Comparison of ENCODE assay signal across 28 mouse cellular contexts in the genomic region with DNA sequence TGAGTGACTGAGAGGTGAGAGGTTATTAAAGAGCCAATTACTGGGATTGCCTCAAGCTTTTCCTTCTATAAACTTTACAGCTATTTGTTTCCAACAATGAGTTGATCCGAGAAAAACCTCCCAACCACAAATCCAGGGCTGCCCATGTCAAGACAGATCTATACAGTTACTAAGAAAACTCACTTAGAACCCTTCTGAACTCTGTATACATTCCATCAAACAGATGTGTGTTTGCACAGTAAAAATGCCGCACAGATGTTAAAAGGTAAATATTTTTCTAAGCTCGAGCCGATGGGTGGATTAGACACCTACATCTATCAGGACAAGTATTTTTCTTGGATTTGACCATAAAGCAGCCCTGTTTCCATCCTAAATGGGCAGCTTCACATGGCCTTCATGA.
A peak's percentile ranks its signal among the peaks of the same experiment; 100 is the strongest.
DNase-seq lines count a peak whose midpoint lies in the region; ATAC-seq and TF ChIP-seq lines count a peak whose summit lies in the region.
"Had no signal": no experiment of that assay in that cellular context is flagged by ENCODE, and none has a peak within 500 bp of the region (broad histone marks: within the 10 kb centered on the region; RNA-seq: fewer than 3 reads in every experiment).

No protein-coding gene starts in this region.

- H3K27me3 ChIP-seq in heart, embryonic 13.5 days (replicated peaks), result no peaks in the 10 kb centered on the region
- H3K27me3 ChIP-seq in kidney, embryonic 15.5 days, result no peaks in the 10 kb centered on the region
- no peaks in the 10 kb centered on the region for H3K27me3 ChIP-seq in stomach, embryonic 14.5 days (ENCODE audit: control insufficient read depth, insufficient read depth, low read length)
- no peaks in the 10 kb centered on the region for H3K27me3 ChIP-seq in stomach, postnatal 0 days (ENCODE audit: control insufficient read depth, insufficient read depth, low read length)
- H3K27me3 ChIP-seq: forebrain, embryonic 13.5 days; hindbrain, embryonic 15.5 days; limb, embryonic 13.5 days; lung, embryonic 15.5 days; midbrain, embryonic 12.5 days had no signal

- H3K36me3 ChIP-seq in heart, embryonic 13.5 days, result no peaks in the 10 kb centered on the region
- H3K36me3 ChIP-seq in kidney, embryonic 15.5 days, result no peaks in the 10 kb centered on the region
- H3K36me3 ChIP-seq in stomach, embryonic 14.5 days (ENCODE audit: control insufficient read depth, insufficient read depth, low read length), result no peaks in the 10 kb centered on the region
- H3K36me3 ChIP-seq in stomach, postnatal 0 days (ENCODE audit: control insufficient read depth, insufficient read depth, low read length), result no peaks in the 10 kb centered on the region
- H3K36me3 ChIP-seq: G1E; hindbrain, embryonic 10.5 days; hindbrain, embryonic 15.5 days; limb, embryonic 13.5 days; lung, embryonic 15.5 days; midbrain, embryonic 12.5 days had no signal

- no peak for TF ChIP-seq CTCF in stomach, postnatal 0 days (IDR thresholded peaks at IDR 0.05; ENCODE audit: low read depth)

- no peak for ATAC-seq in heart, embryonic 13.5 days (ENCODE audit: extremely low read depth, insufficient number of reproducible peaks, low FRiP score, low TSS enrichment)
- no peak for ATAC-seq in kidney, embryonic 15.5 days (replicated peaks; ENCODE audit: low FRiP score)
- peak; percentile 58; the same call in 1 of the 2 replicates for ATAC-seq in stomach, embryonic 14.5 days (ENCODE audit: insufficient number of reproducible peaks, insufficient read depth, low FRiP score, low read depth)
- ATAC-seq in stomach, postnatal 0 days (ENCODE audit: low FRiP score, low TSS enrichment), result no peak
- ATAC-seq: forebrain, embryonic 13.5 days; inflammation-experienced regulatory T-cells, adult 6 months had no signal

- H3K9ac ChIP-seq in heart, embryonic 13.5 days, result no peak overlapping the region
- no peak overlapping the region for H3K9ac ChIP-seq in kidney, embryonic 15.5 days
- no peak overlapping the region for H3K9ac ChIP-seq in stomach, embryonic 14.5 days (replicated peaks; ENCODE audit: low read depth, low read length)
- H3K9ac ChIP-seq in stomach, postnatal 0 days (ENCODE audit: low read length), result no peak overlapping the region
- H3K9ac ChIP-seq: forebrain, embryonic 13.5 days; hindbrain, embryonic 15.5 days; limb, embryonic 13.5 days; lung, embryonic 15.5 days; midbrain, embryonic 12.5 days had no signal

- DNase-seq in embryo, embryonic 11 days, result peak; percentile 18
- no peak for DNase-seq in embryo, embryonic 10 days (ENCODE audit: low spot score)
- DNase-seq in heart, adult 9 months (ENCODE audit: low spot score in 2 of 2), result no peak
- DNase-seq in kidney, postnatal 14 days, result no peak
- no peak for DNase-seq in stomach, postnatal 0 days (ENCODE audit: low spot score)
- DNase-seq: adrenal gland, adult 8-10 months; cerebellum, adult 2 months; cerebellum, postnatal 14 days; gastrocnemius, postnatal 14 days; kidney, adult 9 months; layer of hippocampus, adult 9-11 months; lung, postnatal 36 days; retina, postnatal 1 day; right cerebral cortex, postnatal 14 days; thymus, adult 2 months; thymus, postnatal 36 days had no signal

- no peak overlapping the region for H3K4me2 ChIP-seq in heart, embryonic 13.5 days
- H3K4me2 ChIP-seq in kidney, embryonic 15.5 days, result no peak overlapping the region
- H3K4me2 ChIP-seq in stomach, embryonic 14.5 days (replicated peaks; ENCODE audit: low read depth, low read length), result no peak overlapping the region
- H3K4me2 ChIP-seq in stomach, postnatal 0 days (replicated peaks; ENCODE audit: low read depth), result no peak overlapping the region
- H3K4me2 ChIP-seq: forebrain, embryonic 13.5 days; hindbrain, embryonic 15.5 days; limb, embryonic 13.5 days; liver, embryonic 11.5 days; lung, embryonic 15.5 days; midbrain, embryonic 12.5 days had no signal

- 63% methylated on average over 4 of the region's 4 CpGs for WGBS in heart, embryonic 13.5 days
- 11% methylated on average over 4 of the region's 4 CpGs for WGBS in kidney, embryonic 15.5 days
- WGBS in stomach, embryonic 14.5 days, result 17% methylated on average over 4 of the region's 4 CpGs
- whole genome bisulfite sequencing in stomach, postnatal 0 days, result 9% methylated on average over 4 of the region's 4 CpGs

- no peak for TF ChIP-seq EP300 in stomach, postnatal 0 days (optimal IDR thresholded peaks at IDR 0.05)

- no peaks in the 10 kb centered on the region for H3K9me3 ChIP-seq in heart, embryonic 13.5 days
- H3K9me3 ChIP-seq in kidney, embryonic 15.5 days (replicated peaks), result no peaks in the 10 kb centered on the region
- no peaks in the 10 kb centered on the region for H3K9me3 ChIP-seq in stomach, embryonic 14.5 days (ENCODE audit: control insufficient read depth, low read depth, low read length)
- no peaks in the 10 kb centered on the region for H3K9me3 ChIP-seq in stomach, postnatal 0 days (ENCODE audit: control insufficient read depth, low read length)
- H3K9me3 ChIP-seq: forebrain, embryonic 13.5 days; G1E; hindbrain, embryonic 10.5 days; hindbrain, embryonic 15.5 days; limb, embryonic 13.5 days; lung, embryonic 15.5 days; midbrain, embryonic 12.5 days had no signal

- H3K4me1 ChIP-seq in heart, embryonic 13.5 days, result peaks cover 33% of the 10 kb centered on the region
- H3K4me1 ChIP-seq in kidney, embryonic 15.5 days, result peaks cover 7% of the 10 kb centered on the region; the same call in 1 of the 2 replicates
- peaks cover 5% of the 10 kb centered on the region; the same call in 1 of the 2 replicates for H3K4me1 ChIP-seq in stomach, embryonic 14.5 days (ENCODE audit: control insufficient read depth, insufficient read depth, low read length)
- H3K4me1 ChIP-seq in stomach, postnatal 0 days (replicated peaks; ENCODE audit: control insufficient read depth, insufficient read depth), result no peaks in the 10 kb centered on the region
- H3K4me1 ChIP-seq: hindbrain, embryonic 10.5 days; hindbrain, embryonic 15.5 days; lung, embryonic 15.5 days had no signal

- H3K27ac ChIP-seq in heart, embryonic 13.5 days (replicated peaks), result peak overlapping the region; percentile 34
- peak overlapping the region; percentile 33; the same call in 1 of the 2 replicates for H3K27ac ChIP-seq in kidney, embryonic 15.5 days
- 0 out of 2 replicates have a peak overlapping the region, but pooled peaks have one; percentile 82 for H3K27ac ChIP-seq in stomach, embryonic 14.5 days (ENCODE audit: low read length)
- H3K27ac ChIP-seq in stomach, postnatal 0 days (replicated peaks), result no peak overlapping the region
- H3K27ac ChIP-seq: forebrain, embryonic 13.5 days; hindbrain, embryonic 10.5 days; hindbrain, embryonic 15.5 days; limb, embryonic 13.5 days; lung, embryonic 15.5 days; midbrain, embryonic 12.5 days had no signal

- no peak overlapping the region for H3K4me3 ChIP-seq in heart, embryonic 13.5 days
- H3K4me3 ChIP-seq in kidney, embryonic 15.5 days (replicated peaks), result no peak overlapping the region
- no peak overlapping the region for H3K4me3 ChIP-seq in stomach, embryonic 14.5 days (ENCODE audit: low read depth, low read length)
- no peak overlapping the region for H3K4me3 ChIP-seq in stomach, postnatal 0 days (ENCODE audit: low read depth, low read length)
- H3K4me3 ChIP-seq: forebrain, embryonic 13.5 days; hindbrain, embryonic 10.5 days; hindbrain, embryonic 15.5 days; limb, embryonic 13.5 days; lung, embryonic 15.5 days; midbrain, embryonic 12.5 days had no signal
